Mouse (Mus musculus): ENCODE measurements around the gene Shld1.
A peak's percentile ranks its signal among the peaks of the same experiment; 100 is the strongest.

The Shld1 gene

DNA sequence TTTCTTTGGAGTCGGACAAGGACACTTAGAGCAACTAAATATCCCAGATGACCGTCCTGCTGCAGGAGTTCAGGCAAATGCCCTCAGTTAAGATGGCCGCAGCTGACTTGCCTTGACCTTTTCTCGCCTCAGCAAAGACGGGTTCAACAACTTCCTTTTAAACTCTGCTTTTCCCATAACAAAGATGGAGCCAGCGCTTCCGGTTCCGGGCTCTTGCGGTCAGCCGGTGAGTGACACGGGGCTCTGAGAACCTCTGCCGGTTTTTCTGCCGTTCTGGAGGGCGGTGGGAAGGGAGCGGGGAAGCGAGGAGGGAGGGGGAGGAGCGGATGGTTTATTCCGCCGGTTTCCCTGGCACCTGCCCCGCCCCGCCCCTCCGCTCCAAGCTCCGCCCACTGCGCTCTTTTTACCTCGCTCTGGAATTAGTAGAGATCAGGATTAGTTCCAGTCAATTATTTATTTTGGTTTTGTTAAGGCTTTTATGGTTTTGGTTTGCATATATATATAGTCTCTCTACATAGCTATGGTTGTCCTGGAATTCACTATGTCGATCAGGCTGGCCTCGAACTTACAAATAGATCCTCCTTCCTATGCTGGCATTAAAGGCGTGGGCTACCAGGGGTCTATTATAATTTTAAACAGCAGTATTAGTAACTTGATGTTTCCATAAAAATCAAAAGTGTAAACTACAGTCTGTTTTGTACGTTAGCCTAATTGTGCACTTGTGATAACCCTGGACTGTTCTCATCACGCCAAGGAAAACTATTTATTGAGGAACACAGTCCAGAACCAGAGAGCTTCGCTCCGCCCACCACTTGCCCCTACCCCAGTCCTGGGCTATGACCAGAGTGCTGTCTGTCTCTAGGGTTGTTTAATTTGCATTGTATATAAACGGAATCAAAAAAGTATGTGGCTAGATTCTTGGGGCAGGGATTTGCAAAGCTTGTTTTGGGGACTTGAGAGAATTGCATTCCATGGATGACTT lies at the start of gene Shld1:
Shld1 (plus strand) TSS at position 176 of the 982 bp plus-strand sequence.
- peak; percentile 91 for DNase-seq

DNA sequence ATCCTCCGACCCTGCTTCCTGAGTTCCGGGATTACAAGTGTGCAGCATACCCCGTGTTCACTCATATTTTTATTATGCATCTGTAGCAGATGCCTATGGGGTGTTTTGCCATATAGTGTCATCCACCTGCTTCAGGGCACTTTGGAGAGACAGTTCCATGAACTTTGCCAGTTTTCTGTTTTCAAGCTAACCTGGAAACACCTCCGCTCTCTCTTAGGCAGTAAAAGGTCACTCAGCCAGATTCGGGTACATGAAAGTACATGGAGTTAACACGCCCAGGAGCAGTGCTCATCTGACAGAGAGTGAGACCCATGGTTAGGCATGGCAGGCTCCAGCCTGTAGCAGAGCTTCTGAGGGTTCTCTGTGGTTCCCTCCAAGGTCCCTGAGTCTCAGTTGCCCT lies 48.4 kb upstream of the Shld1 start:
- no peak for DNase-seq

DNA sequence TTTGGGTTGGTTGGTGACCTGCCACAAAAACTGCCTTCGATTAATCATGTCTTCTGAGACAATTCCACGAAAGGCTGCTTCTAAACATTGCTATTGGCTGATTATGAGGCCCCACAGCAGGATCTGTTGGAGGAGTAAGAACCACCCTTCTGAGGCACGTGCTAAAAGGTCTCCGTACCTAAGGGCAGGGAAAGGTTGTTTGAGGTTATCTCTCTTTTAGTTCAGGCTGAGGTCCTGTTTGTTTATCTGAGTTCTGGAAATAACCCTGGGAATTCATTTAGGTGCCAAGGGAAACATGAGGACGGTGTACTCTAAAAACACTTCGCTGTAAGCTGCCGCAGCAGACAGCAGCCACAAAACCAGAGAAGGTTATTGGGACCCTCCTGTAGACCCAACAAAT lies 47.4 kb upstream of the Shld1 start:
- DNase-seq, result no peak

DNA sequence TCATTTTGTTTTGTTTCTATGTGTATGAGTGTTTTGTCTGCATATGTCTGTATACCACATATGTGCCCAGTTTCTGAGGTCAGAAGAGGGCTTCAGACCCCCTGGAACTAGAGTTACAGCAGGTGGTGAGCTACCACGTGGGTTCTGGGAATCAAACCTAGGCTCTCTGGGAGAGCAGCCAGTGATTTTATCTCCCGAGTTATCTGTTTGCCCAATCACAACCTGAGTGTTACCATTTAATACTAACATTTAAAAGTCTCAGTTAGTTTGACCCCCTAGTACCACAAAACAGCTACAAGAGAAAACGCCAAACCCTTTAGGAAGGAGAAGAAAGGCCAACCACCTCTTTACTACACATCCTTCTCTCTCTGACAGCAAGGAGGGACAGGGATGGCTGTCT lies 45.5 kb upstream of the Shld1 start:
- no peak for DNase-seq

DNA sequence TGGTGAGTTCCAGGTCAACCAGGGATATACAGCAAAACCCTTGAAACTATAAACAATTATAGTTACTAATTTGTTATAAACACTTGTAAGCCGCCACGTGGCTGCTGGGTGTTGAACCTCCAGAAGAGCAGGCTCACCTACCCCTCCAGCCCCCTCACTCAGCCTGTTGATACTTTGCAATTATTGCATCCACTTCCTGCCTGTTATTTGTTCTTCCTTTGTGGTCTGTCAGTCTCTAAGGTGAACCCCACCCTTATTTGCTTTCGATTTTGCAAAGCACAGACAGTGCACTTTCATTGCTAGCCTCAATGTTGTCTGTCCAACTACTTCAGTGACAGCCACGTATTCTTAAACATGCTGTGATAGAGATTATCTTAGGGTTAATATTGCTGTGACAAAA lies 43.6 kb upstream of the Shld1 start:
- no peak for DNase-seq

DNA sequence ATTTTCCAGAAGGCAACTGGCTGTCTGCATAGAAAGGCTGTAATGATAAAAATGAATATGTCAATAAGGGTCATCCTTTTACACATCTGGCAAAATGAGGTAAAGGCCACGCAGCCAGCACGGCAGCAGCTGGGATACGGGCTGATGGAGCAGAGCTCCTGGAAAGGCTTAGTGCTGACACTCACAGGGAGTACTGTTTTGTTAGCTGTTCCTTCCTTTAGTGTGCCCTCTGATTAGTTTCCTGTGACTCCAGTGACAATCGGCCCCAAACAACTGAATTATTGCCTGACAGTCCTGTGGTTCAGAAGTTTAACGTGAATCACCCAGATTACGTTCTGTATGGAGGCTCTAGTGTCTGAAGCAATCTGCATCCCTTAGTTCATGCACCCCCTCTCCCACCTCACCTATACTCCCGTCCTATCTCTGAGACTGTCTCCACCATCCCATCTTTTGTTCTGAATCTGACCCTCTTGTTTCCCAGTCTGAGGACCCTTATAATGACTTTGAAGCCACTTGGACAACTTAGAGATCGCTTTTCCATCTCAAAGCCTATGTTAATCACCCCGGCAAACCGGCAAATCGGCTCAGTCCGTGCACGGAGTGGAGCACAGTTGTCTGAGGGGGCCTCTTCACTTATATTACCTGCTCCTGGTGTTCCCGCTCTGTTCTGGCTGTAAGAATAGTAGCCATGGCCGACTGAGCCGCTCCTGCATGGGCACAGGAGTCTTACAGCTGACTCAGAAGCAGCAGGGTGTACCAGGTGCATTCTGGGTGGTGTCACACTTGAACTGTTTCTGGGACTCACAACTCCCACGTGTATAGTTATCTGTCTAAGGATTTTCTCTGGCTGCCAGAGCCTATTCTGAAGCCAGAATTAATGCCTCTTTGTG lies 39.6 kb upstream of the Shld1 start:
- DNase-seq, result no peak

DNA sequence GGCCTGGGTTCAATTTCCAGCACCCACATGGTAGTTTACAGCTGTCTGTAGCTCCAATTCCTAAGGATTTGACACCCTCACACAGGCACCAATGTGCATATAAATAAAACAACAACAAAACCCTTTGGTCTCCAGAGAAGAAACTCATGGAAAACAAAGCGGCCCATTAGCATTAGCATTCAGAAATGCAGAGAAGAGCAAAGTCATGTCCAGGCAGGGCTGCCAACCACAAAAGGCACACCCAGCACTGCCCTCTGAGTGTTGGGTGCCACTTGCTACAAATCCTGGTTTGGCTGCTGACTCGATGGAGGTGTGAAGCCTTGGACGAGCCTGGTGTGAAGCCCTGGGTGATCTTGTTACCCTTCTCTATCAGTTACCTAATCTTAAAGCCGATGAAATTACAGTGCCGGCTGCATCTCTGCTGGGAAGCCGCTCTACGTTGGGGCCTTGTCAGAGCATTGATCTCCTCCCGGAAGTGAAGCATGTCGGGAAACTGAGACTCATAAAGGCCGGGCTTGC lies 37.3 kb upstream of the Shld1 start:
- DNase-seq, result no peak

DNA sequence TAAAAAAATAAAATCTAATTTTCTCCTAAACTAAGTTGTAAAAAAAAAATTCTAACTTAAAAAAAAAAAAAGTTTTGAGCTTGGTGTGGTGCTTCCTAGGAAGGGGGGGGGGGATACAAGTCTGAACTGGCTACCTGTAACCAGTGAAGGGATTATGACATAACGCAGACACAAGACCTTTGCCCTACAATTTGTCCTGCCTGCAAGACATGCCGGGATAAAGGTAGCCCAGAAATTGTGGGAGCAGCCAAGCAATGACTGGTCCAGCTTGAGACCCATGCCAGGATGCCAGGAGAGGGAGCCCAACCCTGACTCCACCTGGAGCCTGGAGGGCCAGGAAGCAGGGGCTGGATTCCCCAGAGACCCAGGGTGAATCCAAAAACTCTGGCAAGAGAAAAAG lies 36.2 kb upstream of the Shld1 start:
- DNase-seq, result no peak

DNA sequence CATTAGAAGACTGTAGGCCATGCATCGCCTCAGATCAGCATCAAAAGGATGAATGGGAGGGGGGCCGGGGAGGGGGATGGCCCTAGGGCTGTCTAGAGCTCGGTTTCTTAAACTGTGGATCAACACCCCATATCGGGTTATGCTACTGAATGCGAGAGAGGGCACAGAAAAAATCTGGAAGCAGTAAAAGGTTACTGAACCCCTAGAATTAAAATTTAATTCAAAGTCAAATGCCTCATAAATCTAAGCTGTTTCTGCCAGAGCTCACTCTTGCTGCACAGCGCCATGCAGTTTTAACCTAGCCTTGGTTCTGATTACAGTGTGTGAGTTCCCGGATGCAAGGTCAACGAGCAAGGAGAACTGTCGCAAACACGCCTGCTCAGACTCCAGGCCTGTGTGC lies 34.3 kb upstream of the Shld1 start:
- DNase-seq, result no peak

DNA sequence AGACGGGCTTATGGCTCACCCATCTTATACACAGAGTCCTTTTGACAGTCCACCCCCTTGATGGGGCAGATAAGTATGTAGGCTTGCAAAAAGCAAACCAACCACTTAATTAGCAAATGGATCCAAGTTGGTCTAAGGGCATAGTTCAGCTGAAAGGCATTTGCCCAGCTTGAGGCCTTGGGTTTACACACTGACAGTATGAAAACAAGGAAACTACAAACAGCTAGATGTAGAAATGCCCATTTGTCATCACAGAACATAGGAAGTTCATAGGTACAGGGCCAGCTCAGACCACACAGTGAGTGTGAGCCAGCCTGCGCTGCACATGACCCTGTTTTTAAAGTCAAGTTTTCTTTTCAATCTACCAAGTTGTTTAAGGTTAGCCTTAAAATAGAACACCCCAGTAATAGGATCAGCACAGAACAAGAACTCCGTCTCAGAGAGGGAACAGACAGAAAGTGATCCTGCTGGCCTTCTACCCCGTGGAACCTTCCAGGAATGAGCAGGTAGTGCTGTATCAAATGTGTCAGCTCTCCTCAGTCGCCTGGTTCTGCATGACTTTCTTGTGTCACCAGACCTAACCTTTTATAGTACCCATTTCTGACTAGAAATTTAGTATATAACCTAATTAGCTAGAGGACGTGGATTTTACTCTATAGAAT lies 31.8 kb upstream of the Shld1 start:
- no peak for DNase-seq

DNA sequence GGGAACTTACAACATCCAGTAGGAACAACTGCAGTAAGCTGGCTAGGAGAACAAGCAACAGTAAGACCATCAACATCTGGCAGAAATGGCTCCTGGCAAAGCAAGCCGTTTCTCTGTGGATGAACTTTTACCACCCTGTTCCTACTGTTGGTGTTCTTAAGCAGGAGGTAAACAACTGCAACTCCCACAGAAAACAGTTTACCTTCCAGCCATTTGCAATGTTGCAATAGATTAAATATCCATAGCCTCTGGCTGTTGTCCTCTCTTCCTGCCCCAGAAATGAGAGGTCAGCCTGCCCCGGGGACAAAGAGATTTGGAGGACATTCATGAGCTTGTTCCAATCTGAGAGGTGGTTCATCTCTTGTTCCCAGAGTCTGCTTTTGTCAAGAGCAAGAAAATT lies 29.5 kb upstream of the Shld1 start:
- DNase-seq, result no peak

DNA sequence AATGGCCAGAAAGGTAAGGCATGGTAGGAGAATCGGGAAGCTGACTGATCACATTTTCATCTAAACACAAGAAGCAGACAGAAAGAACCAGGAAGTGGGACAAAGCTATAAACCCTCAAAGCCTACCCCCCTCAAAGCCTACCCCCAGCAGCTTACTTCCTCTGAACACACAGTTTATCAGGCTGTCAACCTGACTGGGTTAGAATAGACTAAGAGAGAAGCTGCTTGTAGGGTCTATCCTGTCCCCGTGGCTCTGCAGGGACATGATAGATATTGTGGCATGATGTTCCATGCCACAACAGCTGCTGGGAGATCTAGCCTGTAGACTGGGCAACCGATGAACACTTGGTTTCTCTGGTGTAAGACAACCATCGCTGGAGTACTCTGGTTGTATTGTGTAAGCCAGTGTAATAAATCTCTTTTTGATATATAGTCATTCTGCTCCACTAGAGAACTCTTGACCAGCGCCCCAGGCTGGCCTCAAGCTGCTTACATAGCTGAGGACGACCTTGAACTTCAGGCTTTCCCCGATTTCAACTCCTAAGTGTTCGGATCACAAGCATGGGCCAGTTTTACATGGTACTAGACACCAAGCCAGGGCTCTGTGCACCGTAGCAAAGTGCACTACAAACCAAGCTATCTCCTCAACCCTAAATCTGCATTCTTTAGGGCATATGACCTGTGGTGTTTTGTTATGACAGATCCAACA lies 28.2 kb upstream of the Shld1 start:
- DNase-seq, result no peak

DNA sequence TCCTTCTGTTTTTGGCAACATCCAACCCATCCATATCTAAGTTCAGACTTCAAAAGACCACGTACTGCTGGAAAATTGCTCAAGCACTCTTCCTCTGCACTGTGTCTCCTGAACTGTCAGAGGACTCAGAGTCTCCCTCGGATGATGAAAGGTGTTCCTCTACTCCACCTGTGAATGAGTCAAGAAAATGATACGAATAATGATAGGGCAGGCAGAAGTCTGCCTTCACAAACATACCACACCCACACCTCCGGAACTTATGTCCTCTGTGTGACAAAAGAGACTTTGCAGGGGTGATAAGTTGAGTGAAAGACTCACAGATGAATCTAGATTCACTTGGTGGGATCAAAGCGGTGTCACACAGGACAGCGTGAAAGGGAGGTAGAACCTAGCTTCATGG lies 17.6 kb upstream of the Shld1 start:
- no peak for DNase-seq

DNA sequence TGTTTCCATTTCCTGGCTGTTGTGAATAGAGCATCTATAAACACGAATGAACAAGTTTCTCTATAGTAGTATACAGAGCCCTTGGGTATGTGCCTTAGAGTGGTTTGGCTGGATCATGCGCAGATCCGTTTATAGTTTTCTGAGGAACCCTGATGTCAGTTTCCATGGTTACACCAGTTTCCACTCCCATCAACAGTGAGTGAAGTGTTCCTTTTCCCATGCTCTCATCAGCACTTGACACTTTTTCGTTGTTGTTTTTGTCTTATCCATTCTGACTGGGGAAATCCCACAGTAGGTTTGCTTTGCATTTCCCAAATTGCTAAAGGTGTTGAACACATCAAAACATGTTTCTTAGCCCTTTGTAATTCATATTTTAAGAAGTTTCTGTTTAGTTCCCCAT lies 16.4 kb upstream of the Shld1 start:
- DNase-seq, result no peak

DNA sequence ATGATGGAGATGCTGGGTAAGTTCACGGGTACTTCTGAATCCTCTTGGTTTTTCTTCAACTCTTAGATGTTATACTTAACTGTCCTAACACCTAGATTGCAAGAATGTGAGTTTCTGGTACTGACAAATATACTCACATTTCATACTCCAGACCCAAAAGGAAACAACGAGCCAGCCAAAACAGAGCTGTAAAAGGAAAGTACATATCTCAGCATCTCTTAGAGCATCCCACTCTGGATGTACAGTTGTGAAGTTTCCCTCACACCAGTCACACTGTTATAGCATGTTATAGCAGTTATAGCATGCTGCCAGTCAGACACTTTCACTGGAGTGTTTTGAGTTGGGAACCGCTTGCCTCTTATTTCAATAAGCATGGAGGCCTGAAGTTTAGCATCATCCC lies 14.6 kb upstream of the Shld1 start:
- no peak for DNase-seq

DNA sequence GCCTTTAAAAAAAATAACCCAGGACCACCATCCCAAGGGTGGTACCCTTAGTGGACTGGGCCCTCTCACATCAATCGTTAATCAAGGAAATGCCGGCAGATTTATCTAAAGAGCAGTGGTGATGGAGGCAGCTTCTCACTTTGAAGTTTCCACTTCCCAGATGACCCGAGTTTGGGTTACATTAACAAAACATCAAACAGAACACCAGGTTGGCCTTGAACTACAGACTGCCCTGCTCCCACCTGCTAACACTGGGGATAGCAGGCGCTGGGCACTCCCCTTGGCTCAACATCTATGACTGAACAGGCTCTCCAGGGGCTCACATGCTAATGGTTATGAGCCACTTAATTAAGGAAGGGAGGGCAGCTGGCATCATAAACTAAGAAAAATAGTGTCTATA lies 10.6 kb upstream of the Shld1 start:
- no peak for DNase-seq

DNA sequence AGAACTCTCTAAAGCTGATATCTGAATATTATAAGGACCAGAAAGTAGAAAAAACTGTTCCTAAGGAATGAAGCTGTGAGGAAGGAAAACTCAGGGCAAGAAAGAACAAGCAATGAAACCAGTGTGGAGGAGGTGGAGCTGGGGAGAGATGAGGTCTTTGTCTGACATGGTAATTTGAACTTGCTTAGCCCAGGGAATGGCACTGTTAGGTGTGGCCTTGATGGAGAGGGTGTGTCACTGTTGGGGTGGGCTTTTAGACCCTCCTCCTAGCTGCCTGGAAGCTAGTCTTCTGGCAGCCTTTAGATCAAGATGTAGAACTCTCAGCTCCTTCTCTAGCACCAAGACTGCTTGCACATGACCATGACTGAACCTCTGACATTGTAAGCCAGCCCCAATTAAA lies 1.7 kb upstream of the Shld1 start:
- no peak for DNase-seq

DNA sequence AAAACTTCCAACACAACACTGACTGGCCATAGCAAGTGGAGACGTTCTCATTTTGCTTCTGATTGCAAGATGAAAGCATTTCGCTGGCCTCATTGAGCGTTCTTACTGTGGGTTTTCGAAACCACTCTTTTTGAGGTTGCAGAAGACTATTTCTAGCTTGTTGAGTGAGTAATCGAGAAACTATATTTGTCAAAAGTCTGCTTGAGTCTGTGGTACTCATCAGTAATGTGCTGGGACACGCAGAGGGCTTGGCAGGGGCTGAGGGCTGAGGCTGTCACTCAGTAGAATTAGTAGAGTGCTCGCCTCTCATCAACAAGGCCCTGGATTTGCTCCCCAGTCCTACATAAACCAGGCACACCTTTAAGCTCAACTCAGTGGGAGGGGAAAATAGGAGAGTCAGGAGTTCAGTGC lies 1.9 kb downstream of the Shld1 start:
- DNase-seq, result no peak

DNA sequence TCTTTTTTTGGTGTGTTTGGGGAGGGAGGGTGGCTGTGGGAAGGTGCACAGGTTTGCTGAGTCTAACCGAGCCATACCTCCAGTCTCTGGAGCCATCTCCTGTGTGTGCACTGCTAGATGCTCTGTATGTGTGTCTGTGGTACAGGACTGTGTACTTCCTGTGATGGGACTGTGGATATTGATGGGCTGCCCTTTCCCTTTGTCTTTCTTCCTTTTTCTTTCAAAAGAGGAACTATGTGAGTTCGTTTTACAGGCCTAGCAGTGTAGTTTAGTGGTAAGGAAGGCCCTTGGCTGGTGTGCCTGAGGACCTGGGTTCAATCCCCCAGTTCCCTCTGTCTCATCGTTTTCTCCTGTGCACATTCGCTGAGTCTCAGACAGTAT lies 2.4 kb downstream of the Shld1 start:
- no peak for DNase-seq

DNA sequence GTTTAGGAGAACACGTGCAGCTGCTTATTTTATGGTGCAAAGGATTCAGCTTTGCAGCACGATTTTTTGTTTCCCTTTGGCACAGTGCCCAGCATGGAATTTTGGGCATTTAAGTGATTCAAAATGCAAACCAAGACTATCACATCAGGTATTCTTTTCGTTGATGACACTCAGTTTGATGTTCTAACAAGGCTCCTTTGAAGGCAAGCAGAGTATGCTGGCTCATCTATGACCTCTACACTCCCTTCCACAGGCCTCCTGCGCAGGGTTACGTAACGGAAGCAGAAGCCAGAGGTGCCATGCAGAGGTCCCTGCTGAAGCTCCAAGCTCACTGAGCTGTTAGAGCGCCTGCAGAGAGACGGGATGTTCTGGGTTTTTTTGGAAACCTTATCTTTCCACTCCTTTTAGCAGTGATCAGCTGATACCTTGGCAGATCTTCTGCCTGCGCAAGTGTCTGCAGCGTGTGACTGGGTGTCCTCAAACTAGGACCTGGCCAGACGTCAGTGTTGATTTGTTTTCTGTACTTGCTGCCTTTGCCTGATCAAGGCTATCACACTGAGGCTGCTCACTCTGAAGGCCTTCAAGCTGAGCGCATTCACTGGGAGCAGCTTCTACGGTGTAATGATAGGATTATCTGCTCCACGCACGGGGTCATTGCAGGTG lies 3.0 kb downstream of the Shld1 start:
- peak in 1 of 2 experiments; percentile 18 for DNase-seq

DNA sequence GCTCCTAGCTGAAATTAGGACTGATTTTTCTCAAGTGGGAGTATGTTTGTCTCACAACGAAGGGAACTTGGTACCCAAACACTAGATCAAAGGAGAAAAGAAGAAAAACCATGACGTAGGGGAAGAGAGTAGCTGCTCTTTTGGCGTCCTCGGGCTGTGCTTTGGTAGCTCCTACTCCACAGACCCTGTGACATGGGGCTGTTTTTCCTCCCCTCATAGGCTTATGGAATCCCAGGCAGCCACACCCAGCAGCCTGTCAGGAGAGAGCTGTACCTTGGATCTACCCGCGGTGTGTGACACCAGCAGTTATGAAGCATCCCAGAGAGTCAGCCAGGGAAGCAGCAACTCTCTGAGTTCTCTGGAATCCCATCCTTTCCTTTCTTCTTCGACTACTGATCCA lies 5.0 kb downstream of the Shld1 start:
- DNase-seq, result no peak

DNA sequence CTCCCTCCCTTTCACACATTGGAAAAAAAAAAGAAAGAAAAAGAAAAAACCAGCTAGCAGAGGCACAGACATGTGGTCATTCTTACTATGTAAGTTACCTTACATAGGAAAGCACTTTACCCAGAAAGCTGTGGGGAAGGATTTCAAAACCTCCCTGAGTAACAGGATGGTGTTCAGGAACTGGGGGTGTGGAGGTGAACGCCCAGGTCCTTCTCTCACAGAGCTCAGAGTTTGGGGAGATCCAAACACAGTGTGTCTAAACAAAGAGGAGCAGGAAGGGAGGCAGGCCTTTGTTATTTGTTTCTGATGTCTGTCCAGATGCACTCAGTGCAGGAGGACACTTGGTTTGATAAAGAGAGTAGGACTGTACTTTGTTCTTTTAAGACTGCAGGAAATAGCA lies 5.6 kb downstream of the Shld1 start:
- no peak for DNase-seq

Measured in cerebellum, postnatal 10 days (tissue).